Mouse (Mus musculus) intestine, embryonic 15.5 days (tissue): ENCODE results near the gene Rpl3l. TPM values are rescaled to one million over a fixed set of nuclear protein-coding genes. Genes with fewer than 3 reads are reported as not detected.

Experiments
- ATAC-seq: fragments of 200-750 bp; cut with Nextera tagmentation; 2 replicates; pipeline ENCODE4 v1.8.0; 2017; ENCODE audit warnings: moderate TSS enrichment, moderate library complexity
- H3K27ac ChIP-seq: fragments of 300-500 bp; sonication (generic); 2 replicates; pipeline ENCODE4 v1.5.1; 2015; ENCODE audit warnings: mild to moderate bottlenecking, inconsistent platforms
- H3K27me3 ChIP-seq: fragments of 300-500 bp; sonication (generic); replicated peaks from 2 replicates; pipeline ENCODE4 v1.6.1; 2015; ENCODE audit warnings: inconsistent platforms
- H3K36me3 ChIP-seq: fragments of 300-500 bp; sonication (generic); 2 replicates; pipeline ENCODE4 v1.6.1; 2015; ENCODE audit warnings: inconsistent platforms
- H3K4me1 ChIP-seq: fragments of 300-500 bp; sonication (generic); replicated peaks from 2 replicates; pipeline ENCODE4 v1.6.1; 2015; ENCODE audit warnings: inconsistent platforms
- H3K4me2 ChIP-seq: fragments of 300-500 bp; sonication (generic); replicated peaks from 2 replicates; pipeline ENCODE4 v1.6.1; 2015; ENCODE audit warnings: mild to moderate bottlenecking, inconsistent platforms
- H3K4me3 ChIP-seq: fragments of 300-500 bp; sonication (generic); replicated peaks from 2 replicates; pipeline ENCODE4 v1.5.1; 2015; ENCODE audit warnings: inconsistent platforms
- H3K9ac ChIP-seq: fragments of 300-500 bp; sonication (generic); 2 replicates; pipeline ENCODE4 v1.6.1; 2015; ENCODE audit warnings: inconsistent platforms
- H3K9me3 ChIP-seq: fragments of 300-500 bp; sonication (generic); 2 replicates; pipeline ENCODE4 v1.6.1; 2016; ENCODE audit warnings: inconsistent platforms
- WGBS: fragments of 180-500 bp; shearing (Covaris S2); methylation state at CpG from one replicate; pipeline ENCODE4 v1.1.7; 2015; 5-methylcytosine and 5-hydroxymethylcytosine counted together
- polyA plus RNA-seq: library from polyadenylated mRNA; unstranded; fragments of >200 nt; fragmentation: Nextera tagmentation; extraction: Ambion mirVana; gene quantifications from 2 replicates; pipeline ENCODE4 v1.2.1, GENCODE M21; 2015

Rpl3l gene
- polyA plus RNA-seq, result not detected in 2 replicates

GRCm38 (mm10) chr17:24727618-24728017 is at the start of gene Rpl3l:
TSS of gene Rpl3l (plus strand) at chr17:24727820.
- H3K9me3 ChIP-seq, result no peaks in the 10 kb centered on the region
- WGBS, result 64% methylated on average over 2 of the region's 2 CpGs

GRCm38 (mm10) chr17:24686514-24686913 is 41.1 kb upstream of the Rpl3l start:
- WGBS, result 27% methylated on average over 16 of the region's 16 CpGs
- Histone ChIP-seq H3K27me3 (peaks cover 46% of the 10 kb centered on the region), H3K4me1 (peaks cover 21% of the 10 kb centered on the region), H3K9me3 (no peaks in the 10 kb centered on the region), H3K27ac (no peak overlapping the region), H3K9ac (no peak overlapping the region), H3K4me3 (no peak overlapping the region; the same call in 1 of the 2 replicates), H3K36me3 (peaks cover 5% of the 10 kb centered on the region), H3K4me2 (peak overlapping the region; percentile 41; the same call in 1 of the 2 replicates)
- ATAC-seq, result peak; percentile 61

More at GRCm38 (mm10) chr17:24727618-24728017, at the start of gene Rpl3l:
- Histone ChIP-seq H3K4me2 (no peak within 1 kb of the TSS), H3K4me1 (peaks cover 10% of the 10 kb centered on the region), H3K4me3 (no peak within 1 kb of the TSS), H3K27me3 (no peaks in the 10 kb centered on the region), H3K27ac (no peak within 1 kb of the TSS), H3K36me3 (no peaks in the 10 kb centered on the region; the same call in 1 of the 2 replicates), H3K9ac (no peak within 1 kb of the TSS)
- no peak for ATAC-seq

- peak; percentile 70 for ATAC-seq
- Histone ChIP-seq H3K9ac (peak overlapping the region; percentile 26; the same call in 1 of the 2 replicates), H3K4me1 (peaks cover 21% of the 10 kb centered on the region), H3K36me3 (no peaks in the 10 kb centered on the region; the same call in 1 of the 2 replicates), H3K27me3 (peaks cover 46% of the 10 kb centered on the region), H3K4me2 (peak overlapping the region; percentile 79), H3K4me3 (peak overlapping the region; percentile 39), H3K9me3 (no peaks in the 10 kb centered on the region), H3K27ac (no peak overlapping the region)
- WGBS, result 1% methylated on average over 25 of the region's 25 CpGs
Observed at GRCm38 (mm10) chr17:24687146-24687595, 40.4 kb upstream of the Rpl3l start.

- H3K9ac ChIP-seq, result peak overlapping the region; percentile 26; the same call in 1 of the 2 replicates
- WGBS, result 19% methylated on average over 23 of the region's 23 CpGs
- H3K27ac ChIP-seq, result no peak overlapping the region
- H3K4me2 ChIP-seq, result peak overlapping the region; percentile 79
- H3K36me3 ChIP-seq, result no peaks in the 10 kb centered on the region
- H3K27me3 ChIP-seq, result peaks cover 46% of the 10 kb centered on the region
- H3K9me3 ChIP-seq, result no peaks in the 10 kb centered on the region
- H3K4me3 ChIP-seq, result peak overlapping the region; percentile 39
- no peak for ATAC-seq
- peaks cover 21% of the 10 kb centered on the region for H3K4me1 ChIP-seq
Observed at GRCm38 (mm10) chr17:24687599-24687998, 40.0 kb upstream of the Rpl3l start.

- H3K9ac ChIP-seq, result peak within 1 kb of the TSS; percentile 51
- no peaks in the 10 kb centered on the region for H3K9me3 ChIP-seq
- H3K27me3 ChIP-seq, result peaks cover 46% of the 10 kb centered on the region
- H3K4me3 ChIP-seq, result peak within 1 kb of the TSS; percentile 47
- ATAC-seq, result 0 out of 2 replicates have a peak, but pooled peaks have one; percentile 3
- H3K27ac ChIP-seq, result no peak within 1 kb of the TSS
- H3K4me2 ChIP-seq, result peak within 1 kb of the TSS; percentile 92
- H3K4me1 ChIP-seq, result peaks cover 21% of the 10 kb centered on the region
- H3K36me3 ChIP-seq, result no peaks in the 10 kb centered on the region
- WGBS, result under 1% methylated on average over 50 of the region's 55 CpGs
Observed at GRCm38 (mm10) chr17:24689251-24690081, 38.2 kb upstream of the Rpl3l start, which contains the start of gene Syngr3. TSS of gene Syngr3 (minus strand) at chr17:24689955.

- Histone ChIP-seq H3K27ac (no peak overlapping the region), H3K4me1 (peaks cover 23% of the 10 kb centered on the region), H3K27me3 (peaks cover 38% of the 10 kb centered on the region), H3K36me3 (no peaks in the 10 kb centered on the region), H3K4me2 (no peak overlapping the region), H3K9ac (no peak overlapping the region), H3K4me3 (no peak overlapping the region), H3K9me3 (no peaks in the 10 kb centered on the region)
- ATAC-seq, result no peak
- WGBS, result 84% methylated on average over 5 of the region's 5 CpGs
Observed at GRCm38 (mm10) chr17:24692385-24692784, 35.2 kb upstream of the Rpl3l start.

GRCm38 (mm10) chr17:24695326-24696010 is 32.2 kb upstream of the Rpl3l start:
- H3K36me3 ChIP-seq, result 0 out of 2 replicates have a peak, but pooled peaks cover 7% of the 10 kb centered on the region
- ATAC-seq, result no peak; the same call in 1 of the 2 replicates
- WGBS, result 6% methylated on average over 51 of the region's 51 CpGs
- H3K9ac ChIP-seq, result peak overlapping the region; percentile 84
- H3K27me3 ChIP-seq, result peaks cover 7% of the 10 kb centered on the region
- H3K4me1 ChIP-seq, result peaks cover 26% of the 10 kb centered on the region
- H3K27ac ChIP-seq, result peak overlapping the region; percentile 91
- H3K9me3 ChIP-seq, result no peaks in the 10 kb centered on the region
- H3K4me3 ChIP-seq, result peak overlapping the region; percentile 80
- peak overlapping the region; percentile 91 for H3K4me2 ChIP-seq

- Histone ChIP-seq H3K27ac (peak within 1 kb of the TSS; percentile 91), H3K4me1 (peaks cover 26% of the 10 kb centered on the region), H3K9ac (peak within 1 kb of the TSS; percentile 84), H3K9me3 (no peaks in the 10 kb centered on the region), H3K36me3 (peaks cover 13% of the 10 kb centered on the region; the same call in 1 of the 2 replicates), H3K27me3 (peaks cover under 1% of the 10 kb centered on the region; the same call in 1 of the 2 replicates), H3K4me3 (peak within 1 kb of the TSS; percentile 80), H3K4me2 (peak within 1 kb of the TSS; percentile 91)
- WGBS, result under 1% methylated on average over 69 of the region's 76 CpGs
- peak; percentile 93 for ATAC-seq
Observed at GRCm38 (mm10) chr17:24696011-24696697, 31.5 kb upstream of the Rpl3l start, which contains the start of the genes Gfer and Noxo1. TSS of gene Gfer (minus strand) at chr17:24696156. TSS of gene Noxo1 (plus strand) at chr17:24696234.

GRCm38 (mm10) chr17:24697985-24698384 is 29.6 kb upstream of the Rpl3l start:
- no peaks in the 10 kb centered on the region for H3K9me3 ChIP-seq
- no peaks in the 10 kb centered on the region for H3K27me3 ChIP-seq
- 22% methylated on average over 5 of the region's 5 CpGs for WGBS
- peak; percentile 16 for ATAC-seq
- H3K36me3 ChIP-seq, result peaks cover 26% of the 10 kb centered on the region
- H3K9ac ChIP-seq, result 0 out of 2 replicates have a peak overlapping the region, but pooled peaks have one; percentile 6
- H3K27ac ChIP-seq, result peak overlapping the region; percentile 45
- no peak overlapping the region for H3K4me3 ChIP-seq
- peaks cover 26% of the 10 kb centered on the region for H3K4me1 ChIP-seq
- peak overlapping the region; percentile 35 for H3K4me2 ChIP-seq

GRCm38 (mm10) chr17:24698715-24699114 is 28.9 kb upstream of the Rpl3l start:
- H3K4me2 ChIP-seq, result peak overlapping the region; percentile 35
- H3K27me3 ChIP-seq, result no peaks in the 10 kb centered on the region
- H3K9ac ChIP-seq, result 0 out of 2 replicates have a peak overlapping the region, but pooled peaks have one; percentile 6
- H3K4me3 ChIP-seq, result no peak overlapping the region
- peak overlapping the region; percentile 45 for H3K27ac ChIP-seq
- WGBS, result 73% methylated on average over 9 of the region's 9 CpGs
- no peak for ATAC-seq
- H3K36me3 ChIP-seq, result peaks cover 26% of the 10 kb centered on the region
- H3K4me1 ChIP-seq, result peaks cover 26% of the 10 kb centered on the region
- no peaks in the 10 kb centered on the region for H3K9me3 ChIP-seq

- Histone ChIP-seq H3K27ac (peak overlapping the region; percentile 22; the same call in 1 of the 2 replicates), H3K4me2 (peak overlapping the region; percentile 35), H3K4me3 (no peak overlapping the region), H3K9ac (no peak overlapping the region), H3K36me3 (peaks cover 34% of the 10 kb centered on the region), H3K27me3 (no peaks in the 10 kb centered on the region), H3K4me1 (peaks cover 26% of the 10 kb centered on the region), H3K9me3 (no peaks in the 10 kb centered on the region)
- WGBS, result 59% methylated on average over 2 of the region's 2 CpGs
- peak; percentile 24; the same call in 1 of the 2 replicates for ATAC-seq
Observed at GRCm38 (mm10) chr17:24699473-24699872, 28.1 kb upstream of the Rpl3l start.
